Mouse (Mus musculus) erythroblast, embryonic 14.5 days (primary cell): ENCODE data around the gene Pfdn6. TPM values are rescaled to one million over a fixed set of nuclear protein-coding genes. Genes with fewer than 3 reads are reported as not detected.
"Not testable (repeated sequence)": the region's sequence is repeated elsewhere in the genome, so short reads cannot be mapped to it uniquely, and the experiment has no call there.

Source experiments
- H3K27me3 ChIP-seq: 2 replicates; pipeline ENCODE4 v1.6.1; 2012; ENCODE audit warnings: inconsistent platforms; ENCODE audit not compliant: control insufficient read depth
- H3K36me3 ChIP-seq: 2 replicates; pipeline ENCODE4 v1.6.1; 2012; ENCODE audit warnings: mild to moderate bottlenecking, inconsistent platforms; ENCODE audit not compliant: control insufficient read depth
- H3K4me1 ChIP-seq: 2 replicates; pipeline ENCODE4 v1.6.1; 2012; ENCODE audit warnings: inconsistent platforms; ENCODE audit not compliant: control insufficient read depth
- H3K4me3 ChIP-seq: replicated peaks from 2 replicates; pipeline ENCODE3; 2012; ENCODE audit warnings: moderate library complexity, mild to moderate bottlenecking, inconsistent platforms
- H3K9me3 ChIP-seq: 2 replicates; pipeline ENCODE4 v1.6.1; 2012; ENCODE audit warnings: low read length, inconsistent platforms, mixed read lengths; ENCODE audit not compliant: control insufficient read depth
- GATA1 ChIP-seq: IDR thresholded peaks from 2 replicates; pipeline ENCODE4 v1.6.1; 2012; ENCODE audit warnings: low read length, inconsistent platforms, mixed read lengths
- TAL1 ChIP-seq: IDR thresholded peaks from 3 replicates; pipeline ENCODE4 v1.6.1; 2012; ENCODE audit warnings: low read length, inconsistent platforms, mixed read lengths
- polyA plus RNA-seq: library from polyadenylated mRNA; stranded (reverse); fragments of >175 nt; gene quantifications from 2 replicates; pipeline ENCODE4 v1.2.3, GENCODE M21; 2012

The Pfdn6 gene
- polyA plus RNA-seq, 1 experiment: 48.7 TPM

DNA sequence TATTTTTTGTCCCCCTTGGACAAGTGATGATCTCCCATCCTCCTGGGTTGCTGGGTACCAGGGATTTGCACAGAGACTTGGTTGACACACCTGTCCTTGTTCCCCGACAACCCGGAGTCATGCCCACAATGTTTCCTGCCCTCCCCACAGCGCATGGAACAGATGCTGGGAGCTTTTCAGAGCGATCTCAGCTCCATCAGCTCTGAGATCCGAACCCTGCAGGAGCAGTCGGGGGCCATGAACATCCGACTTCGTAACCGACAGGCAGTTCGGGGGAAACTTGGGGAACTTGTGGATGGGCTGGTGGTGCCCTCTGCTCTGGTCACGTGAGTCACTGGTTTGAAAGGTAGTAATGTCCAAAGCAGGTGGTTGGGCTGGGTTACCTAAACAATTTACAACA, 18.3 kb upstream of the Pfdn6 start:
- Histone ChIP-seq H3K4me3 (no peak overlapping the region), H3K36me3 (peaks cover 68% of the 10 kb centered on the region), H3K4me1 (peaks cover 37% of the 10 kb centered on the region), H3K27me3 (no peaks in the 10 kb centered on the region), H3K9me3 (no peaks in the 10 kb centered on the region)
- TF ChIP-seq TAL1: no peak
- TF ChIP-seq GATA1: no peak

DNA sequence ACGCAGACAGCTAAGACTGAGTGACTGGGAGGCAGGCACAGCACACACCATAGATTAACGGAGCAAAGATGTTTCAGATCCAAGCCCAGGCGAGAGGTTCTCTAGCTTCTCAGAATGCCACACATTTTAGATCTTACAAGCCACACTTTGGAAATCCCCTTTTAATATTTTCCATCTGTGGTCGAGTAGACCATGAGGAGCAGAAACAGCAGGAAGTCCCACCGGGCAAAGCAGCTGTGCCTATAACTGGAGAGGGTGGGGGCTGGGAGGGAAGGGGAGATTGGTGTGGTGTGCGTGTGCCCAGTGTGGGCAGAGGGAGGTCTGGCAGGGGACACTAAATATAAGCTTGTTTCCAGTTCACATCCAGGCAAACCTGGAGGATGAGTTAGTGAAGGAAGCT, 17.4 kb upstream of the Pfdn6 start:
- Histone ChIP-seq H3K36me3 (peaks cover 68% of the 10 kb centered on the region), H3K9me3 (no peaks in the 10 kb centered on the region), H3K4me3 (no peak overlapping the region), H3K4me1 (peaks cover 47% of the 10 kb centered on the region), H3K27me3 (no peaks in the 10 kb centered on the region)
- TF ChIP-seq GATA1: no peak
- TF ChIP-seq TAL1: no peak

DNA sequence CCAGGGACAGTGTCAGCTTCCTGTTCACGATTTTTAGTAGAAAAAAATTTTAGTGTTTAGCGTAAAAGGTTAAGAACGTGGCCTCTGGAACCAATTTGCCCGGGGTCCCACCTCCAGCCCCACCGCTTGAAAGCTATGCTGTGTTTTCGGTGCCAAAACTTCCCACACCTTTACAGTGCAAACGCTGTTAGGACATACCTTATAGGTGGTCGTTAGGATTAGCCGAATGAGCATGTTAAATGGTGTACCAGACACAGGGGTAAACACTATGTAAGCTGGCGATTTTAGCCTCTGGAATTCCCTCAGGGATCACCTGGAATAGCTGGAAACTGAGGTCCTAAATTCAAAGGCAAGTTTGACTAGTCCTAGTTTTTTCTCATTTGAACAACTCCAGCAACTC, 16.2 kb upstream of the Pfdn6 start:
- TF ChIP-seq GATA1 (no peak), TAL1 (no peak)
- peaks cover 58% of the 10 kb centered on the region for H3K4me1 ChIP-seq
- H3K4me3 ChIP-seq: peak overlapping the region; percentile 91
- H3K27me3 ChIP-seq: no peaks in the 10 kb centered on the region
- H3K36me3 ChIP-seq: peaks cover 72% of the 10 kb centered on the region
- no peaks in the 10 kb centered on the region for H3K9me3 ChIP-seq

DNA sequence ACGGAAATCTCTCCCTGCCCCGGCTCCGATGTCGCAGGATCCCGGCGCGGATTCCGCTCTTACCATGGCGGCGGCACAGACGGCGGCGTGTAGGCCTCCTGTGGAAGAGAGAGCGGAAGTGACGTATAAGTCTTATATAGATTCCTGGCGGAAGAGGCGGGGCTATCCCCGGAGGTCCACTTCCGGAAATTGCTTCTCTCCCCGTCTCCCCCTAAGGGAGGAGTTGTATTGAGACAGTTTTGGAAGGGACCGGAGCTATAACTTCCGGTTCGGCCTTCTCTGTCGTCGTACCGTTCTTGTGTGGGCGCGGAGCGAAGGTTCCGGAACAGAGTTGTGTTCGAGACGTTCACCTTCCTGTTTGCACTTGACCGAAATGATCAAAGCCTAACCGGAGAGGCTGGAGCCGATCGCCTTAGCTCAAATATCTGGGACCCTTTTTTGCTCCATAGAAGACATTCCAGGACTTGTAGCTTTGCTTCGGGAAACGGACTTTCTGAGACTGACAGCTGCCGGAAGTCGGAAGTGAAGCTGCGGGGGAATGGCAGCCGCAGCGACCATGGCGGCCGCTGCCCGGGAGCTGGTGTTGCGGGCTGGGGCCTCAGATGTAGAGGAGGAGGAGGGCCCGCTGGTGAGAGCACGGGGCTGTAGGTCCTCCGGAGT, 15.5 kb upstream of the Pfdn6 start, which contains the start of the genes Vps52 and Rps18:
Gene Vps52, plus strand, starts transcription at position 258 of the 660 bp plus-strand sequence.
Gene Rps18, minus strand, starts transcription at position 447 of the 660 bp plus-strand sequence.
- H3K4me1 ChIP-seq: peaks cover 65% of the 10 kb centered on the region
- TF ChIP-seq TAL1 (no peak), GATA1 (no peak)
- peaks cover 72% of the 10 kb centered on the region for H3K36me3 ChIP-seq
- H3K9me3 ChIP-seq: no peaks in the 10 kb centered on the region
- H3K27me3 ChIP-seq: no peaks in the 10 kb centered on the region
- peak within 1 kb of the TSS; percentile 91 for H3K4me3 ChIP-seq

DNA sequence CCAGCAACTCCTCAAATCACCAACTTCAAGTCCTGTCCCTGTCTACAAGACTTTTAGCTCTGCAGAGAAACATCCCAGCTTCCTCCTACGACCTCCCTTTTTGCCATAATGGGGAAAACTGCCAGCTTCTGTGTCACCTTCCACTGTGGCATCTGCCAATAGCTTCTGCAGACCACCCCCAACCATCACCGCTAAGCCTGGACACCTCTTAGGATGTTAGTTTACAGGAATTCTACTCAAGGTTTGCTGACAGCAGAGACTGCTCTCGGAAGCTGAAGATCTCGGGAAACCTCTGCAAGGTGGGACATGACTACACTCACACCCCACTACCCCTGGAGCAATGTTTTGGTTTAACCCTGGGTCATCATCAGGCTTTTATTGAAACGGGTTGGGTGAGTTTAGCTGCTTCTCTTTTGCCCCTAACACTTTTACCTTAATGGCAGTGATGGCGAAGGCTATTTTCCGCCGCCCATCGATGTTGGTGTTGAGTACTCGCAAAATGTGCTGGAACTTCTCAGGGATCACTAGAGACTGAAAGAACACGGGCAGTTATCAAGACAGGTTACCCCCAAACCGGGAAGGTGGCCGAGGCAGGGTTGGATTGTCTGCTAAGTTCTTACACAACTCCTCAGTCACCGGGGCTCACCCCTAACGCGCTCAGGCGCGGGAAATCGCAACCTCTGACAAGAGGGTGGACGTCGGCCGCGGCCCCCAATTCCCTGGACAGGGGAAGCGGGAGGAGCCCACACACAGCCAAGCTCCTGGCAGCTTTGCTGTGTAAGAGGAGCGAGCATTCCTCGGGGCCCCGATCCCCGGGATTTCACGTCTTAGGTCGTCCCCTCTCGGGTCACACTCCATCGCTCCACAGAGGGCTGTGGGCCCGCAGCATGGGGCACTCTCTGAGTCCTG, 14.8 kb upstream of the Pfdn6 start:
- no peaks in the 10 kb centered on the region for H3K9me3 ChIP-seq
- peak overlapping the region; percentile 91 for H3K4me3 ChIP-seq
- peaks cover 74% of the 10 kb centered on the region for H3K36me3 ChIP-seq
- H3K27me3 ChIP-seq: no peaks in the 10 kb centered on the region
- TF ChIP-seq TAL1: no peak
- no peak for TF ChIP-seq GATA1
- H3K4me1 ChIP-seq: peaks cover 73% of the 10 kb centered on the region

DNA sequence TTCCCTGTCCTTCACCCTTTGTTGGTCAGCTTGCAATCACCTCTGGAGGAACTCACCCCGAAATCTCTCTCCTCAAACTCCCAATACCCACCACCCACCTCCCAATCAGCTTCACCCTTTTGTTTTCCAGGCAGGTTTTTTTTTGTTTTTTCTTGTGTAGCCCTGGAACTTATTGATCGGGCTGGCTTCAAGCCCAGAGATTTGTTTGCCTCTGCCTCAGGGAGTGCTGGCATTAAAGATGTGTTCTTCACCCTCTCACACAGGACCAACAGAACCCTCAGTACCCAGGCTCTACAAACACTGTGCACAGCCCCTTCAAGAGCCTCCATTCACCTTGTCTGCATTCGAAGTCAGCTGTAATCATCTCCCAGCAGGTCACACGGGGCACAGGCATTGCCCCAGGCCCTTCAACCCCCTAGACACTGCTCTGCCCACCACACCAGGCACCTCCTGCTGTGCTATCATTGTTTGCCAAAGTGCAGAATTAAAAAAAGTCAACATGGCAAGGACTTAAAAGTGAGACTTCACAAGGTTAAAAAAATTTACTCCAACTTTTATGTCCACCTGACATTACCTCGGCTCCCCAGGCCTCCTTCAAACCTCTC, 13.9 kb upstream of the Pfdn6 start:
- Histone ChIP-seq H3K9me3 (no peaks in the 10 kb centered on the region), H3K36me3 (peaks cover 74% of the 10 kb centered on the region), H3K4me1 (peaks cover 74% of the 10 kb centered on the region), H3K27me3 (no peaks in the 10 kb centered on the region), H3K4me3 (peak overlapping the region; percentile 91)
- TF ChIP-seq TAL1: no peak
- TF ChIP-seq GATA1: no peak

DNA sequence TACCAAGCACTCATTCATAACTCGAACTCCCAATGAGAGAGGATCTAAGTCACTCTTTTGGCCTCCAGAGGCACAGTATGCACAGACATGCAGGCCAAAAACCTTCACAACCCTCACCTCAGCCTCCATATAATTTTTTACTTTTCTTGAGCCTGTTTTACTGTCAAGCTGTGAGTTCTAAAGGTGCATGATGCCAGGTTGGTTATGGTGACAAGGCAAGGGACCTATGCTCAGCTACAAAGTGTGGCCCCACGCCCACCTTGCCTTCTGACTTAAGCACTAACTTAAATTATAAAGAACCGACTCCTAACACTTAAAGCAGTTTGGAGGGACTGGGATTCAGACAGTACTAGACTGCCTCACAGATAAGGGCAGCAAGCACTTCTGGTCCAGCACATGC, 13.2 kb upstream of the Pfdn6 start:
- TF ChIP-seq GATA1 (no peak), TAL1 (no peak)
- no peaks in the 10 kb centered on the region for H3K9me3 ChIP-seq
- H3K27me3 ChIP-seq: no peaks in the 10 kb centered on the region
- H3K4me3 ChIP-seq: peak overlapping the region; percentile 91
- H3K4me1 ChIP-seq: peaks cover 79% of the 10 kb centered on the region
- peaks cover 74% of the 10 kb centered on the region for H3K36me3 ChIP-seq

DNA sequence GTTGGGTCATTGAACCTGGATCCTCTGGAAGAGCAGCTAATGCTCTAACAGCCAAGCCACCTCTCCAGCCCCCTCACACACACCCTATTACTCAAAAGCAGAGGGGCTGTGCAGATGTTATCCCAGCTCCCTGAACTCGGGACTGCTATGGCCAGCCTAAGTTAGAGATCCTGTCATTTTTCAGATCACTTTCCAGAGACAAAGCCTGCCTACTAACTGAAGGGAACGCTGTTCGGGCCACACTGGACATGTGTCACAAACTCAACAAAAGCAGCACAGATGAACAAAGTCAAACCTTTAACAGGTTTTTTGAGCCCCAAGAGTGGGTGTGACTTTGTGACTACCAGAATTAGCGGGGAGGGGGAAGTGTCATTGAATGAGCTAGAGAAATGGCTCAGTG, 12.7 kb upstream of the Pfdn6 start:
- H3K4me1 ChIP-seq: peaks cover 78% of the 10 kb centered on the region
- peak overlapping the region; percentile 91 for H3K4me3 ChIP-seq
- H3K27me3 ChIP-seq: no peaks in the 10 kb centered on the region
- H3K36me3 ChIP-seq: peaks cover 74% of the 10 kb centered on the region
- no peaks in the 10 kb centered on the region for H3K9me3 ChIP-seq
- TF ChIP-seq TAL1: no peak
- no peak for TF ChIP-seq GATA1

DNA sequence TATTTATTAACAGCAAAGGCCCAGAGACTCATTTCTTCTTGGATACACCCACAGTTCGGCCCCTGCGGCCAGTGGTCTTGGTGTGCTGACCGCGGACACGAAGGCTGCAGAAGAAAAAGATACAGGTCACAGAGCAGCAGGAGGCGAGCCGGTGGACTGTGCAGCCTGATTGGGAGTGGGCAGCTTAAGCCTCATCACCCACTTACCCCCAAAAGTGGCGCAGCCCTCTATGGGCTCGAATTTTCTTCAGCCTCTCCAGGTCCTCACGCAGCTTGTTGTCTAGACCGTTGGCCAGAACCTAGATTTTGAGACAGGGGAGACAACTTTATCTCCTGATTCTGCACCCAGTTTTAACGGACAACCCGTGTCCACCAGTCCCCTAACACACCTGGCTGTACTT, 11.9 kb upstream of the Pfdn6 start:
- H3K4me1 ChIP-seq: peaks cover 73% of the 10 kb centered on the region
- peak overlapping the region; percentile 74 for H3K4me3 ChIP-seq
- H3K36me3 ChIP-seq: peaks cover 73% of the 10 kb centered on the region
- not testable (repeated sequence) for H3K9me3 ChIP-seq, H3K27me3 ChIP-seq
